ENCODE assay signal across 19 mouse cellular contexts in the genomic region with DNA sequence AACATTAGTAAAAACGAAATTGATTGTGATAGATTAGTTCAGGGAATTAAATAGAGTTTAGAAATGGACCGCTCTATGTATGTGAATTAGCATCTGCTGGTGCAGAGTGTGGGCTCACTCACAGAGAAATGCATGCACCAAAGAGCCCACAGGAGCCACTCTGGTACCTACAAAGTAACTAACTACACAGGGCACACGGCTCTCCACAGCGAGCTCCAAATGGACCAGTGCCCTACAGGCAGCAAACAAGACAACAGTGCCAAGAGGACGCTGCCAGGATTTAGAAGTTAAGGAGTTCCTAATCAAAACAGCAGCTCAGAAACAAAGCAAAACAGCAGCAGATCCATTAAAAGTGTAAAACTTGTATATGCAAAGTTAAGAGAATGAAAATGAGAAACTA. TPM values are rescaled to one million over a fixed set of nuclear protein-coding genes. Genes with fewer than 3 reads are reported as not detected.
DNase-seq lines count a peak whose midpoint lies in the region; ATAC-seq and TF ChIP-seq lines count a peak whose summit lies in the region.
"Had no signal": no experiment of that assay in that cellular context is flagged by ENCODE, and none has a peak within 500 bp of the region (broad histone marks: within the 10 kb centered on the region; RNA-seq: fewer than 3 reads in every experiment).

No protein-coding gene starts in this region.

- no peak for TF ChIP-seq CTCF in liver, adult 2 months (IDR thresholded peaks at IDR 0.05; ENCODE audit: low read depth, low read length)
- TF ChIP-seq CTCF in liver, postnatal 0 days (IDR thresholded peaks at IDR 0.05; ENCODE audit: low read depth), result no peak

- H3K9me3 ChIP-seq in liver, postnatal 0 days (ENCODE audit: low read length), result no peaks in the 10 kb centered on the region
- H3K9me3 ChIP-seq in neural tube, embryonic 14.5 days (ENCODE audit: control insufficient read depth, low read length), result no peaks in the 10 kb centered on the region
- H3K9me3 ChIP-seq: embryonic facial prominence, embryonic 15.5 days; G1E; heart, embryonic 10.5 days; midbrain, embryonic 12.5 days; neural tube, embryonic 12.5 days had no signal

- no peaks in the 10 kb centered on the region for H3K27me3 ChIP-seq in liver, adult 2 months (ENCODE audit: control insufficient read depth, insufficient read depth, low read length)
- H3K27me3 ChIP-seq in liver, postnatal 0 days (ENCODE audit: insufficient read depth, low read length), result no peaks in the 10 kb centered on the region
- H3K27me3 ChIP-seq in neural tube, embryonic 14.5 days (ENCODE audit: control insufficient read depth, insufficient read depth, low read length), result no peaks in the 10 kb centered on the region
- H3K27me3 ChIP-seq: embryonic facial prominence, embryonic 15.5 days; midbrain, embryonic 12.5 days; neural tube, embryonic 12.5 days had no signal

- 50% methylated on average over 5 of the region's 5 CpGs for WGBS in liver, adult 2 months
- 77% methylated on average over 5 of the region's 5 CpGs for WGBS in liver, postnatal 0 days (ENCODE audit: insufficient replicate concordance)
- WGBS in neural tube, embryonic 14.5 days, result 80% methylated on average over 5 of the region's 5 CpGs

- no peaks in the 10 kb centered on the region for H3K36me3 ChIP-seq in liver, adult 2 months (ENCODE audit: control insufficient read depth, insufficient read depth, low read length)
- H3K36me3 ChIP-seq in liver, postnatal 0 days (replicated peaks; ENCODE audit: insufficient read depth, low read length), result no peaks in the 10 kb centered on the region
- H3K36me3 ChIP-seq in neural tube, embryonic 14.5 days (ENCODE audit: control insufficient read depth, insufficient read depth, low read length), result no peaks in the 10 kb centered on the region
- H3K36me3 ChIP-seq: embryonic facial prominence, embryonic 15.5 days; G1E; heart, embryonic 10.5 days; midbrain, embryonic 12.5 days; neural tube, embryonic 12.5 days had no signal

- no peak overlapping the region for H3K4me3 ChIP-seq in liver, adult 2 months (ENCODE audit: insufficient read depth, low read depth, low read length)
- no peak overlapping the region for H3K4me3 ChIP-seq in liver, postnatal 0 days (ENCODE audit: low read depth, low read length)
- H3K4me3 ChIP-seq in neural tube, embryonic 14.5 days (ENCODE audit: low read depth, low read length), result no peak overlapping the region
- H3K4me3 ChIP-seq: embryonic facial prominence, embryonic 15.5 days; heart, embryonic 10.5 days; midbrain, embryonic 12.5 days; neural tube, embryonic 12.5 days had no signal

- ATAC-seq in cerebellum, adult (ENCODE audit: insufficient number of reproducible peaks, low FRiP score, low TSS enrichment), result 0 out of 2 replicates have a peak, but pooled peaks have one; percentile 38
- ATAC-seq in liver, postnatal 0 days, result no peak
- ATAC-seq in neural tube, embryonic 14.5 days (ENCODE audit: low read depth), result 0 out of 2 replicates have a peak, but pooled peaks have one; percentile 32
- ATAC-seq: CD4-positive, CD25-positive, alpha-beta regulatory T cell, adult 4 months had no signal

- H3K27ac ChIP-seq in liver, adult 2 months (replicated peaks; ENCODE audit: insufficient read depth, low read depth, low read length), result no peak overlapping the region
- no peak overlapping the region for H3K27ac ChIP-seq in liver, postnatal 0 days (ENCODE audit: low read depth)
- H3K27ac ChIP-seq in neural tube, embryonic 14.5 days (ENCODE audit: low read depth, low read length), result no peak overlapping the region
- H3K27ac ChIP-seq: embryonic facial prominence, embryonic 15.5 days; heart, embryonic 10.5 days; macrophage; midbrain, embryonic 12.5 days; neural tube, embryonic 12.5 days had no signal

- TF ChIP-seq EP300 in liver, postnatal 0 days (IDR thresholded peaks at IDR 0.05; ENCODE audit: low read depth), result no peak

- H3K9ac ChIP-seq in liver, adult 2 months (ENCODE audit: low read depth, low read length), result no peak overlapping the region
- H3K9ac ChIP-seq in liver, postnatal 0 days (replicated peaks), result no peak overlapping the region
- no peak overlapping the region for H3K9ac ChIP-seq in neural tube, embryonic 14.5 days (replicated peaks; ENCODE audit: low read depth, low read length)
- H3K9ac ChIP-seq: embryonic facial prominence, embryonic 15.5 days; lung, embryonic 14.5 days; midbrain, embryonic 12.5 days; neural tube, embryonic 12.5 days had no signal

- no peaks in the 10 kb centered on the region for H3K4me1 ChIP-seq in liver, adult 2 months (ENCODE audit: control insufficient read depth, insufficient read depth, low read length)
- 0 out of 2 replicates have a peak, but pooled peaks cover 3% of the 10 kb centered on the region for H3K4me1 ChIP-seq in liver, postnatal 0 days (ENCODE audit: insufficient read depth)
- no peaks in the 10 kb centered on the region for H3K4me1 ChIP-seq in neural tube, embryonic 14.5 days (ENCODE audit: control insufficient read depth, insufficient read depth, low read length)
- H3K4me1 ChIP-seq: neural tube, embryonic 12.5 days had no signal

- H3K4me2 ChIP-seq in liver, postnatal 0 days (ENCODE audit: low read depth, low read length), result no peak overlapping the region
- no peak overlapping the region for H3K4me2 ChIP-seq in neural tube, embryonic 14.5 days (ENCODE audit: low read depth, low read length)
- H3K4me2 ChIP-seq: embryonic facial prominence, embryonic 15.5 days; liver, embryonic 11.5 days; lung, embryonic 14.5 days; midbrain, embryonic 12.5 days; neural tube, embryonic 12.5 days had no signal

- no peak for TF ChIP-seq POLR2A in liver, adult 2 months (IDR thresholded peaks at IDR 0.05; ENCODE audit: extremely low read depth, insufficient read depth, low read length)

- no peaks in the 10 kb centered on the region for H3K79me2 ChIP-seq in liver, adult 2 months (ENCODE audit: control insufficient read depth, insufficient read depth, low read length)

- DNase-seq in cerebellum, adult 8-10 months, result no peak
- peak; percentile 80 for DNase-seq in heart, adult 11 months
- no peak for DNase-seq in heart, postnatal 25 days (ENCODE audit: low spot score)
- DNase-seq in liver, adult 2 months (ENCODE audit: extremely low read depth, low read depth, low spot score), result peak; percentile 58
- DNase-seq in liver, postnatal 0 days, result no peak
- DNase-seq in kidney, postnatal 4 days, result no peak
- DNase-seq: embryo, embryonic 11 days; lung, embryonic 14.5 days; right cerebral cortex, postnatal 14 days had no signal

- intact Hi-C loops in heart, postnatal 25 days (cut with DNase I), result no loop called here

RNA-seq across cellular contexts. Expression of gene Atg10, which starts 52.6 kb away (rescaled TPM):
- total RNA-seq in heart, postnatal 25 days (2021), result 10 to 100 TPM; 24.1 to 25.1 TPM
- 5.3 and 5.6 TPM in 2 replicates for total RNA-seq in liver, adult 2 months (2014; rRNA removed)
- polyA plus RNA-seq in liver, adult 2 months (2012; rRNA removed), result 0.94 and 1.2 TPM in 2 replicates
- 4.8 and 5.5 TPM in 2 replicates for polyA plus RNA-seq in liver, postnatal 0 days (2015; fragmentation: Nextera tagmentation; extraction: Ambion mirVana)
- 17.2 and 18.8 TPM in 2 replicates for polyA plus RNA-seq in neural tube, embryonic 14.5 days (2014; fragmentation: Nextera tagmentation; extraction: Ambion mirVana)

Comparison
In these comparisons a context has a peak if more than half of its experiments do, and no peak if none do; other contexts are left out.
1. DNase-seq: peak in heart, adult 11 months (single experiment) and liver, adult 2 months (single experiment); none in cerebellum, adult 8-10 months (single experiment), heart, postnatal 25 days (single experiment), liver, postnatal 0 days (single experiment) and kidney, postnatal 4 days (0 of 2).